Mouse (Mus musculus): ENCODE data around the gene Cnfn.

- no peak for TF ChIP-seq CTCF (IDR thresholded peaks at IDR 0.05; ENCODE audit: insufficient read depth, low read length)
- no peak for TF ChIP-seq POLR2A (IDR thresholded peaks at IDR 0.05; ENCODE audit: borderline replicate concordance, extremely low read depth, low read depth, low read length)
Observed at GRCm38 (mm10) chr7:25392851-25393250, 23.3 kb upstream of the Cnfn start.

All from lung, adult 2 months (tissue).